Mouse (Mus musculus) hindbrain, postnatal 0 days (tissue): ENCODE data around the gene Adam17. TPM values are rescaled to one million over a fixed set of nuclear protein-coding genes. Genes with fewer than 3 reads are reported as not detected.
A peak's percentile ranks its signal among the peaks of the same experiment; 100 is the strongest.

Experiments used
- ATAC-seq: fragments of 200-750 bp; cut with Nextera tagmentation; 2 replicates; pipeline ENCODE4 v1.8.0; 2017; ENCODE audit warnings: mild to moderate bottlenecking, moderate TSS enrichment, moderate library complexity
- DNase-seq: peaks from one replicate; pipeline ENCODE4 v3.0.0-alpha.2; 2015; ENCODE audit warnings: low spot score
- H3K27ac ChIP-seq: fragments of 300-500 bp; sonication (generic); 2 replicates; pipeline ENCODE4 v1.5.1; 2014; ENCODE audit warnings: mild to moderate bottlenecking
- H3K27me3 ChIP-seq: fragments of 300-500 bp; sonication (generic); 2 replicates; pipeline ENCODE4 v1.6.1; 2014; ENCODE audit warnings: low read length, mixed read lengths; ENCODE audit not compliant: insufficient read depth
- H3K36me3 ChIP-seq: fragments of 300-500 bp; sonication (generic); 2 replicates; pipeline ENCODE4 v1.6.1; 2014; ENCODE audit warnings: low read length, mixed read lengths; ENCODE audit not compliant: insufficient read depth
- H3K4me1 ChIP-seq: fragments of 300-500 bp; sonication (generic); 2 replicates; pipeline ENCODE4 v1.6.1; 2014; ENCODE audit warnings: antibody characterized with exemption, low read length, mixed read lengths; ENCODE audit not compliant: insufficient read depth
- H3K4me2 ChIP-seq: fragments of 300-500 bp; sonication (generic); 2 replicates; pipeline ENCODE4 v1.6.1; 2014; ENCODE audit warnings: low read depth, mild to moderate bottlenecking, low read length, moderate library complexity, mixed read lengths
- H3K4me3 ChIP-seq: fragments of 300-500 bp; sonication (generic); 2 replicates; pipeline ENCODE4 v1.5.1; 2014; ENCODE audit warnings: low read length
- H3K9ac ChIP-seq: fragments of 300-500 bp; sonication (generic); replicated peaks from 2 replicates; pipeline ENCODE4 v1.6.1; 2014; ENCODE audit warnings: mild to moderate bottlenecking, low read length, moderate library complexity, mixed read lengths
- H3K9me3 ChIP-seq: fragments of 300-500 bp; sonication (generic); 2 replicates; pipeline ENCODE4 v1.6.1; 2016; ENCODE audit warnings: low read length, mixed read lengths
- CTCF ChIP-seq: IDR thresholded peaks from 2 replicates; pipeline ENCODE4 v1.5.1; 2016; ENCODE audit warnings: antibody characterized with exemption, control low read depth, low read depth
- WGBS: fragments of 180-500 bp; shearing (Covaris S2); extraction: QIAGEN DNeasy Blood & Tissue Kit; methylation state at CpG from one replicate; pipeline ENCODE4 v1.1.7; 2014; 5-methylcytosine and 5-hydroxymethylcytosine counted together
- polyA plus RNA-seq: library from polyadenylated mRNA; unstranded; fragments of >200 nt; fragmentation: Nextera tagmentation; extraction: Ambion mirVana; gene quantifications from 2 replicates; pipeline ENCODE4 v1.2.1, GENCODE M21; 2015
- total RNA-seq: library from RNA; depleted of rRNA; stranded (reverse); fragments of >200 nt; gene quantifications from 2 replicates; pipeline ENCODE4 v1.2.3, GENCODE M21; 2014

Adam17 gene
- total and polyA plus RNA-seq, 2 experiments from 2014 or later: 13.9 to 18.9 TPM

DNA sequence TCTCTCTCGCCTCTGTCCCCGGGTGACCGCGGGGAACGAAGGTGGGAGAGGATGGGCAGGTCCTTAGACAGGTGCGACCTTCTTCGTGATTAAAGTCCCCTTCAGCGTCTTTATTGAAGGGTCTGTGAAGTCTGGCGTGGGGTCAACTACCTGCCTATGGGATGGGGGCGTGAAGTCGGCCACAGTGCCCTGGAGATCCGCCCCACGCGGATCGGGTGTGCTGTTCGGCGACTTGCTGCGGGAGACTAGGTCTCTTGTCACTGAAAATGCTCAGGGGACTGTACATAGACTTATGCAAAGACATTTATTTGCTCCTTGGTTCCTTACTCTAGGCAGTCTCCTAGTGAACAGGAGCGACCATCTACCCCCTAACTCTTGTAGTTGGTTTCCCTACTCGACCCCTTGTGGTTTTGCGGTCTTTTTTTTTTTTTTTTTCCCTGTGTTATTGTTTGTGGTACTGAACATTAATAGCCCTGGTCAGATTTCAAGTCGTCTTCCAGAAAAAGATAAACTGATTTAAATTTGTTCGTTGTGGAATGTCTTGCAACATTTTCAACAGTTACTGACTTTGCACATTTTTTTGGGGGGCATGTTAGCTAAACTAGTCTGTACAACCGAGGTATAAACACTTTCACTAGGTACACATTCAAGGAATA is 516 bp upstream of the Adam17 start:
- DNase-seq: no peak
- Histone ChIP-seq H3K4me3 (peak overlapping the region; percentile 82), H3K36me3 (no peaks in the 10 kb centered on the region), H3K4me2 (peak overlapping the region; percentile 69), H3K9me3 (no peaks in the 10 kb centered on the region), H3K27me3 (no peaks in the 10 kb centered on the region), H3K9ac (peak overlapping the region; percentile 75), H3K4me1 (no peaks in the 10 kb centered on the region; the same call in 1 of the 2 replicates), H3K27ac (peak overlapping the region; percentile 92)
- TF ChIP-seq CTCF: no peak
- WGBS: 5% methylated on average over 24 of the region's 24 CpGs
- peak; percentile 78 for ATAC-seq

GRCm38 (mm10) chr12:21370035-21370611 is 3.3 kb downstream of the Adam17 start:
- Histone ChIP-seq H3K4me1 (no peaks in the 10 kb centered on the region; the same call in 1 of the 2 replicates), H3K36me3 (no peaks in the 10 kb centered on the region), H3K4me2 (no peak overlapping the region), H3K27ac (no peak overlapping the region), H3K9me3 (no peaks in the 10 kb centered on the region), H3K9ac (no peak overlapping the region), H3K27me3 (no peaks in the 10 kb centered on the region), H3K4me3 (no peak overlapping the region)
- 98% methylated on average over 1 of the region's 1 CpGs for WGBS
- ATAC-seq: no peak
- DNase-seq: no peak
- TF ChIP-seq CTCF: no peak

DNA sequence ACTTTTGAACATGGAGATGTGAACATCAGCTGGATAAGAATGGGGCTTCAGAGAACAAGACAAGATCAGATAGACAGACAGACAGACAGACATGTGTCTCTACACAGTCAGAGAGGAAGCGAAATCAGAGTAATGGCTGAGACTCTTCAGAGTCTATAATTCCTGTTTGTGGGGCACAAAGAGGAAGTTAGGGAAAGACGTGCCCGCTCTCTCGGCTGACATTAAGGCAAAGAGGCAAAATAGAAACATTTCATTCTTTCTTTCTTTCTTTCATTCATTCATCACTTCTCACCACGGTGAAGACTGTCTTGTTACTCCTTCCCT is 4.4 kb downstream of the Adam17 start:
- Histone ChIP-seq H3K9me3 (no peaks in the 10 kb centered on the region), H3K4me1 (no peaks in the 10 kb centered on the region; the same call in 1 of the 2 replicates), H3K9ac (no peak overlapping the region), H3K27me3 (no peaks in the 10 kb centered on the region), H3K36me3 (no peaks in the 10 kb centered on the region), H3K4me2 (no peak overlapping the region), H3K27ac (no peak overlapping the region), H3K4me3 (no peak overlapping the region)
- WGBS: 93% methylated on average over 5 of the region's 5 CpGs
- DNase-seq: no peak
- no peak for TF ChIP-seq CTCF
- ATAC-seq: no peak

DNA sequence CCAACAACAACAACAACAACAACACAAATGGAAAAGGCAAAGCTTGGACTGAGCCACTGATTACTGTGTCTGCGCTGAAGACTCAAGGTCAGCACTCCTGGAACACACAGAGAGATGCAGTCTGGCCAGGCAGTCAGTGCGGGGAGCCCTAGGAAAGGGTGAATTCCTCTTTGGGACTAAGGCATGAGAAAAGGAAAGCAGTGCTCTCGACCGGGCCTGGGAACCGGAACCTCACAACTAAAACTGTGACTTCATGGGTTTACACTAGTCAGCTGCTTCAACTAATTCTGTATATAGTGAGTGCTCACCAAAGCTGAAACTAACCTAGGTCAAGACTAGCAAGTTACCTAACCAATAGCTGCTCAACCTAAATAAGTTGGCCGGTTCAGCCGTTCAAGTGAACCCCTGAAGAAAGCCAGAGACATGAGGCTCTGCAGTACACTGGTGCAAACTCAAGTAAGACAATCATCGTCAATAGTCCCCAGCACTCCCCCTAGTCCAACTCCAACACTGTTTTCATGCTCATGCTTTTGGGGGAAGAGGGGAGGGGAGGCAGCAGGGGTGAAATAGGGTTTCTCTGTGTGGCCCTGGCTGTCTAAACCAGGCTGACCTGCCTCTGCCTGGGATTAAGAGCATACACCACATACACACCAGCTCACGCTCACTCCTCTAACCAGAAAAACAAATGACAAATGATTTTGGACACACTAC is 4.9 kb downstream of the Adam17 start:
- TF ChIP-seq CTCF: no peak
- ATAC-seq (no peak), DNase-seq (no peak)
- no peak overlapping the region for H3K9ac ChIP-seq
- H3K36me3 ChIP-seq: no peaks in the 10 kb centered on the region
- H3K9me3 ChIP-seq: no peaks in the 10 kb centered on the region
- H3K4me1 ChIP-seq: no peaks in the 10 kb centered on the region; the same call in 1 of the 2 replicates
- H3K27me3 ChIP-seq: no peaks in the 10 kb centered on the region
- 94% methylated on average over 9 of the region's 9 CpGs for WGBS
- H3K4me3 ChIP-seq: no peak overlapping the region
- no peak overlapping the region for H3K27ac ChIP-seq
- no peak overlapping the region for H3K4me2 ChIP-seq

DNA sequence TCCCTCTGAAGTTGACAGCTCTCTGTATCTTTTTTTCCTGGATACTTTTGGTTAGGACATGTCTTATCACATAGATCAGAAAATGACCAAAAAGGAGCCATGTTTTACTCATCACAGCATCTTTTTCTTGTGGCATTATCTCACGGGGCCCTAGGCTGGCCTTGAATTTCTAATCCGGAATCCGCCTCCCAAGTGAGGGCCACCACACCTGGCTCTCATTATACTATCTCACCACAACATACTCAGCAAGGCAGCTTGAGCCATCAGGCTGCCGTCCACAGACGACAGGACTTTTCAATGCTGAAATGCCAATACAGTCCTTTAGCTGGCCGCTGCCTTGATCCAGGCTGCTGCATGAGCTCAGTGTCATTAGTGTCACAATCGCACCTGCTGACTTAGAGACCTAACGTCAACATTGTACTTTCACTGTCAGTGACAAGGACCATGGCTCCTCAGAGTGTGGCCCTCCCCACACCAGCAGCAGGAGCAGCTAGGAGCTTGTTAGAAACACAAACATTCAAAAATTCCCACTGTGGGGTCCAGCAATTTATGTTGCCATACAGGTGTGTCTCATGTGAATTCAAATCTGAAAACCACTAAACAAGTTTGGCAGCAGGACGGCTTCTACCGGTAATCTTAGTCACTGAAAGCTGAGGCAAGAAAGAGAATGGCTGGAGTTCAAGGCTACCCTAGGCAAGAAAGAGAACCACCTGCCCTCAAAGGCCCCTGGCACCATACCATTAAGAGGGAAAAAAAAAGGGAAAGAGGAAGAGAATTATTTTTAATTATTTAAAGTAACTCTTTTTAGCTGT is 8.6 kb downstream of the Adam17 start:
- H3K4me1 ChIP-seq: no peaks in the 10 kb centered on the region
- TF ChIP-seq CTCF: no peak
- DNase-seq: no peak
- no peak for ATAC-seq
- no peak overlapping the region for H3K4me3 ChIP-seq
- H3K9me3 ChIP-seq: no peaks in the 10 kb centered on the region
- no peak overlapping the region for H3K4me2 ChIP-seq
- no peak overlapping the region for H3K9ac ChIP-seq
- no peak overlapping the region for H3K27ac ChIP-seq
- no peaks in the 10 kb centered on the region for H3K27me3 ChIP-seq
- H3K36me3 ChIP-seq: no peaks in the 10 kb centered on the region
- WGBS: 87% methylated on average over 10 of the region's 10 CpGs

DNA sequence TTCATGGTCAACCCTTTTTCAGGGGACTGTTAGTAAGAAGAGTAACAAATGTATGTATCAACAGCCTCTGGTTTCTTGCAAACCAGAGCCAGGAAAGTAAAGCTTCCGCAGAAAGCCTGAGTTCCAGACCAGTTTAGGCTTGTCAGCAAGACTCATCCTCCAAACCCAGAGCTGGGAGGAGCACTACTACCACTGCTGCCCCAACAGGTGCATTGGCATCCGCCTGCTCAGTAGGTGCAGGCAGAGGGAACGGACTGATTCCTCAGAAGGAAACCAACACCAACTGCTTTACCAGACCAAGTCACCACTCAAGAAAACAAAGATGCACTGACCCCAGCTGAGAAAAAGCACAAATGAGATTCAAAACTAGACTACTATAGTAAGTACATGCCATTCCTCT is 10.2 kb downstream of the Adam17 start:
- DNase-seq: no peak
- no peak for ATAC-seq
- H3K27ac ChIP-seq: no peak overlapping the region
- 92% methylated on average over 3 of the region's 3 CpGs for whole genome bisulfite sequencing
- H3K27me3 ChIP-seq: no peaks in the 10 kb centered on the region
- TF ChIP-seq CTCF: no peak
- H3K9me3 ChIP-seq: no peaks in the 10 kb centered on the region
- H3K9ac ChIP-seq: no peak overlapping the region
- no peaks in the 10 kb centered on the region for H3K4me1 ChIP-seq
- no peaks in the 10 kb centered on the region for H3K36me3 ChIP-seq
- H3K4me2 ChIP-seq: no peak overlapping the region
- H3K4me3 ChIP-seq: no peak overlapping the region
